Mouse (Mus musculus): Measurements from ENCODE around the gene Cyb5r3. TPM values are rescaled to one million over a fixed set of nuclear protein-coding genes. Genes with fewer than 3 reads are reported as not detected.

Gene Cyb5r3
- polyA plus RNA-seq, 1 experiment from 2014 or later = 117 TPM

- TF ChIP-seq CTCF (IDR thresholded peaks at IDR 0.05; ENCODE audit: low read depth) (no peak), EP300 (optimal IDR thresholded peaks at IDR 0.05) (no peak)
- DNase-seq (ENCODE audit: low spot score) (no peak), ATAC-seq (ENCODE audit: low FRiP score, low TSS enrichment) (peak; percentile 67)
- H3K9me3 ChIP-seq (ENCODE audit: control insufficient read depth, low read length) = no peaks in the 10 kb centered on the region
- H3K9ac ChIP-seq (ENCODE audit: low read length) = no peak overlapping the region
- no peaks in the 10 kb centered on the region for H3K27me3 ChIP-seq (ENCODE audit: control insufficient read depth, insufficient read depth, low read length)
- H3K4me1 ChIP-seq (replicated peaks; ENCODE audit: control insufficient read depth, insufficient read depth) = no peaks in the 10 kb centered on the region
- H3K36me3 ChIP-seq (ENCODE audit: control insufficient read depth, insufficient read depth, low read length) = no peaks in the 10 kb centered on the region
- 28% methylated on average over 4 of the region's 4 CpGs for WGBS
- H3K4me3 ChIP-seq (ENCODE audit: low read depth, low read length) = no peak overlapping the region
- no peak overlapping the region for H3K4me2 ChIP-seq (replicated peaks; ENCODE audit: low read depth)
- H3K27ac ChIP-seq (replicated peaks) = peak overlapping the region; percentile 3; the same call in 1 of the 2 replicates
Measured at GRCm38 (mm10) chr15:83181800-83182330, 9.5 kb upstream of the Cyb5r3 start.

- H3K27ac ChIP-seq (replicated peaks) = no peak overlapping the region
- no peak for TF ChIP-seq EP300 (optimal IDR thresholded peaks at IDR 0.05)
- TF ChIP-seq CTCF (IDR thresholded peaks at IDR 0.05; ENCODE audit: low read depth) = no peak
- no peaks in the 10 kb centered on the region for H3K4me1 ChIP-seq (replicated peaks; ENCODE audit: control insufficient read depth, insufficient read depth)
- no peak overlapping the region for H3K4me3 ChIP-seq (ENCODE audit: low read depth, low read length)
- DNase-seq (ENCODE audit: low spot score) (no peak), ATAC-seq (ENCODE audit: low FRiP score, low TSS enrichment) (no peak)
- no peaks in the 10 kb centered on the region for H3K27me3 ChIP-seq (ENCODE audit: control insufficient read depth, insufficient read depth, low read length)
- H3K4me2 ChIP-seq (replicated peaks; ENCODE audit: low read depth) = no peak overlapping the region
- H3K9ac ChIP-seq (ENCODE audit: low read length) = no peak overlapping the region
- no peaks in the 10 kb centered on the region for H3K9me3 ChIP-seq (ENCODE audit: control insufficient read depth, low read length)
- H3K36me3 ChIP-seq (ENCODE audit: control insufficient read depth, insufficient read depth, low read length) = no peaks in the 10 kb centered on the region
- 81% methylated on average over 6 of the region's 6 CpGs for WGBS
Measured at GRCm38 (mm10) chr15:83180004-83180403, 7.6 kb upstream of the Cyb5r3 start.

- Histone ChIP-seq H3K27me3 (ENCODE audit: control insufficient read depth, insufficient read depth, low read length) (no peaks in the 10 kb centered on the region), H3K4me3 (ENCODE audit: low read depth, low read length) (no peak overlapping the region), H3K4me1 (replicated peaks; ENCODE audit: control insufficient read depth, insufficient read depth) (no peaks in the 10 kb centered on the region; the same call in 1 of the 2 replicates), H3K9me3 (ENCODE audit: control insufficient read depth, low read length) (no peaks in the 10 kb centered on the region), H3K27ac (replicated peaks) (no peak overlapping the region), H3K36me3 (ENCODE audit: control insufficient read depth, insufficient read depth, low read length) (no peaks in the 10 kb centered on the region), H3K9ac (ENCODE audit: low read length) (no peak overlapping the region), H3K4me2 (replicated peaks; ENCODE audit: low read depth) (no peak overlapping the region)
- 53% methylated on average over 4 of the region's 4 CpGs for WGBS
- ATAC-seq (ENCODE audit: low FRiP score, low TSS enrichment) = no peak
- TF ChIP-seq CTCF (IDR thresholded peaks at IDR 0.05; ENCODE audit: low read depth) = no peak
- TF ChIP-seq EP300 (optimal IDR thresholded peaks at IDR 0.05) = no peak
- DNase-seq (ENCODE audit: low spot score) = peak; percentile 52
Measured at GRCm38 (mm10) chr15:83176653-83177052, 4.3 kb upstream of the Cyb5r3 start.

- Histone ChIP-seq H3K4me2 (replicated peaks; ENCODE audit: low read depth) (no peak overlapping the region), H3K4me3 (ENCODE audit: low read depth, low read length) (no peak overlapping the region), H3K4me1 (replicated peaks; ENCODE audit: control insufficient read depth, insufficient read depth) (peaks cover 7% of the 10 kb centered on the region; the same call in 1 of the 2 replicates), H3K9ac (ENCODE audit: low read length) (no peak overlapping the region), H3K9me3 (ENCODE audit: control insufficient read depth, low read length) (no peaks in the 10 kb centered on the region), H3K27ac (replicated peaks) (no peak overlapping the region), H3K27me3 (ENCODE audit: control insufficient read depth, insufficient read depth, low read length) (no peaks in the 10 kb centered on the region), H3K36me3 (ENCODE audit: control insufficient read depth, insufficient read depth, low read length) (no peaks in the 10 kb centered on the region)
- TF ChIP-seq EP300 (optimal IDR thresholded peaks at IDR 0.05) (no peak), CTCF (IDR thresholded peaks at IDR 0.05; ENCODE audit: low read depth) (no peak)
- no peak for DNase-seq (ENCODE audit: low spot score)
- ATAC-seq (ENCODE audit: low FRiP score, low TSS enrichment) = no peak
- 81% methylated on average over 14 of the region's 14 CpGs for WGBS
Measured at GRCm38 (mm10) chr15:83173914-83174884, 1.8 kb upstream of the Cyb5r3 start.

- TF ChIP-seq CTCF (IDR thresholded peaks at IDR 0.05; ENCODE audit: low read depth) (peak; percentile 63), EP300 (optimal IDR thresholded peaks at IDR 0.05) (no peak)
- peak; percentile 95 for ATAC-seq (ENCODE audit: low FRiP score, low TSS enrichment)
- WGBS = under 1% methylated on average over 66 of the region's 67 CpGs
Measured at GRCm38 (mm10) chr15:83171712-83172481, 495 bp downstream of the Cyb5r3 start.

More at GRCm38 (mm10) chr15:83171712-83172481, 495 bp downstream of the Cyb5r3 start:
- DNase-seq (ENCODE audit: low spot score) = peak; percentile 98
- H3K9me3 ChIP-seq (ENCODE audit: control insufficient read depth, low read length) = no peaks in the 10 kb centered on the region
- H3K9ac ChIP-seq (ENCODE audit: low read length) = peak overlapping the region; percentile 82
- no peaks in the 10 kb centered on the region for H3K27me3 ChIP-seq (ENCODE audit: control insufficient read depth, insufficient read depth, low read length)
- peak overlapping the region; percentile 86 for H3K27ac ChIP-seq (replicated peaks)
- H3K36me3 ChIP-seq (ENCODE audit: control insufficient read depth, insufficient read depth, low read length) = no peaks in the 10 kb centered on the region
- peak overlapping the region; percentile 87 for H3K4me3 ChIP-seq (ENCODE audit: low read depth, low read length)
- peak overlapping the region; percentile 98 for H3K4me2 ChIP-seq (replicated peaks; ENCODE audit: low read depth)
- H3K4me1 ChIP-seq (replicated peaks; ENCODE audit: control insufficient read depth, insufficient read depth) = peaks cover 14% of the 10 kb centered on the region
